Mouse (Mus musculus) heart, postnatal 0 days (tissue): ENCODE results near the gene Clp1. TPM values are rescaled to one million over a fixed set of nuclear protein-coding genes. Genes with fewer than 3 reads are reported as not detected.

Experiments used
- ATAC-seq: fragments of 200-750 bp; cut with Nextera tagmentation; 2 replicates; pipeline ENCODE4 v1.8.0; 2017; ENCODE audit warnings: low read depth, moderate number of reproducible peaks, moderate library complexity; ENCODE audit not compliant: insufficient read depth
- DNase-seq: peaks from one replicate; pipeline ENCODE4 v3.0.0-alpha.2; 2016; ENCODE audit warnings: low spot score
- H3K27ac ChIP-seq: fragments of 300-500 bp; sonication (generic); 2 replicates; pipeline ENCODE4 v1.5.1; 2014; ENCODE audit warnings: low read depth, mild to moderate bottlenecking
- H3K27me3 ChIP-seq: fragments of 300-500 bp; sonication (generic); 2 replicates; pipeline ENCODE4 v1.6.1; 2014; ENCODE audit warnings: low read length, mixed read lengths; ENCODE audit not compliant: control insufficient read depth, insufficient read depth
- H3K36me3 ChIP-seq: fragments of 300-500 bp; sonication (generic); replicated peaks from 2 replicates; pipeline ENCODE4 v1.6.1; 2014; ENCODE audit warnings: low read length, mixed read lengths; ENCODE audit not compliant: control insufficient read depth, insufficient read depth
- H3K4me1 ChIP-seq: fragments of 300-500 bp; sonication (generic); 2 replicates; pipeline ENCODE4 v1.6.1; 2014; ENCODE audit warnings: antibody characterized with exemption; ENCODE audit not compliant: control insufficient read depth, insufficient read depth
- H3K4me2 ChIP-seq: fragments of 300-500 bp; sonication (generic); 2 replicates; pipeline ENCODE4 v1.6.1; 2014; ENCODE audit warnings: low read depth, mild to moderate bottlenecking, low read length, moderate library complexity
- H3K4me3 ChIP-seq: fragments of 300-500 bp; sonication (generic); 2 replicates; pipeline ENCODE4 v1.5.1; 2014; ENCODE audit warnings: low read depth, low read length
- H3K9ac ChIP-seq: fragments of 300-500 bp; sonication (generic); replicated peaks from 2 replicates; pipeline ENCODE4 v1.6.1; 2014; ENCODE audit warnings: low read depth, low read length, mixed read lengths
- H3K9me3 ChIP-seq: fragments of 300-500 bp; sonication (generic); replicated peaks from 2 replicates; pipeline ENCODE4 v1.6.1; 2016; ENCODE audit warnings: low read length; ENCODE audit not compliant: control insufficient read depth
- CTCF ChIP-seq: IDR thresholded peaks from 2 replicates; pipeline ENCODE4 v1.5.1; 2016; ENCODE audit warnings: antibody characterized with exemption, control low read depth, low read depth
- EP300 ChIP-seq: IDR thresholded peaks from 2 replicates; pipeline ENCODE4 v1.6.1; 2016; ENCODE audit warnings: antibody characterized with exemption, low read depth
- WGBS: fragments of 180-500 bp; shearing (Covaris S2); extraction: QIAGEN DNeasy Blood & Tissue Kit; methylation state at CpG from one replicate; pipeline ENCODE4 v1.1.7; 2014; 5-methylcytosine and 5-hydroxymethylcytosine counted together
- polyA plus RNA-seq: library from polyadenylated mRNA; unstranded; fragments of >200 nt; fragmentation: Nextera tagmentation; extraction: Ambion mirVana; gene quantifications from 2 replicates; pipeline ENCODE4 v1.2.1, GENCODE M21; 2015
- total RNA-seq: library from RNA; depleted of rRNA; stranded (reverse); fragments of >200 nt; gene quantifications from 2 replicates; pipeline ENCODE4 v1.2.3, GENCODE M21; 2014; ENCODE audit warnings: low replicate concordance

Clp1 gene
- total and polyA plus RNA-seq, 2 experiments from 2014 or later: 5.2 to 10.5 TPM

DNA sequence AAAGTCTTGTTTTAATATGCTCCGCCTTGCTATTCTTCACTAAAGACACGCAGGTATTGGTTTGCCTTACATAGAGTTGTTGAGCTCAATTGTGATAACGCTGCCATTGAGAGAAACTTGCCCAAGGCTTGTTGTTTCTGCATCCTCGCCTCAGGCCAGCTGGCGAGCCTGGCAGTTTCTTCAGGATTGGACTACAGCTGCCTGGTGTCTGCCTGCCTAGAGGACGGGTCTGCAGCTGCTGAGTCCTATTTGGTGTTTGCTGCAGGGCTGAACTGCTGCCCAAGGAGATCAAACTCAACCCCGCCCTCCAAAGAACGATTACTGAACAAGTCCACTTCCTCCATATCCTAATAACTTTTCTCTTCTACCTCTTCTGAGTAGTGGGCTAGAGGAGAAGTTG lies 33.6 kb upstream of the Clp1 start:
- no peak overlapping the region for H3K4me2 ChIP-seq
- no peaks in the 10 kb centered on the region for H3K36me3 ChIP-seq
- DNase-seq (no peak), ATAC-seq (no peak)
- TF ChIP-seq CTCF (no peak), EP300 (no peak)
- H3K4me3 ChIP-seq: no peak overlapping the region
- no peaks in the 10 kb centered on the region for H3K9me3 ChIP-seq
- no peak overlapping the region for H3K27ac ChIP-seq
- WGBS: 67% methylated on average over 8 of the region's 8 CpGs
- H3K9ac ChIP-seq: no peak overlapping the region
- H3K4me1 ChIP-seq: no peaks in the 10 kb centered on the region
- H3K27me3 ChIP-seq: no peaks in the 10 kb centered on the region

DNA sequence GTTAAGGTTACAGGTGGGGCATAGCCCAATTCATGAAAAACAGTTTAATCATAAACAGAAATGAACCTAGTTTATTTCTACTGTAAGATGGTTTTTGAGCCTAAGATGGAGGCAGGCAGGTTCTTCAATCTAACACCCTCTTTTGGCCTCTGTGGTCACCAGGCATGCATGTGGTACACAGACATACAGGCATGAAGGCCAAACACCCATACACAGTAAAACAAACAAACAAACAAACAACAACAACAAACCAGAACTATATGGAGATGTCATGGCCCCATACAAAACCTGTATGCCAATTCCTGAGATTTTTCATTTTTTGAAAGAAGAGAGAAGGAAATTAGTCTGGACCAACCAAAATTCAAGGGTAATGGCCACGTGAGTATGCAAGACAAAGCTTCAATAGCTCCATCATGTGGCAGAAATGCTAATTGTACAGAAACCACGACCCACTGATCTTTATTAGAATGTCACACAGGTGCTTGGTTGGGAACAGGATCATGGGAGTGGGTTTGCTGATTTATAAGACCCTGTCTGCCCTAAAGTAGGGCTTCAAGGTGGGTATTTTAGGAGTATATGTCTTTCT lies 31.5 kb upstream of the Clp1 start:
- Histone ChIP-seq H3K9me3 (no peaks in the 10 kb centered on the region), H3K27ac (no peak overlapping the region), H3K9ac (no peak overlapping the region), H3K27me3 (no peaks in the 10 kb centered on the region), H3K36me3 (no peaks in the 10 kb centered on the region), H3K4me2 (no peak overlapping the region), H3K4me1 (no peaks in the 10 kb centered on the region), H3K4me3 (no peak overlapping the region)
- peak; percentile 66 for ATAC-seq
- TF ChIP-seq CTCF (peak; percentile 79), EP300 (no peak)
- DNase-seq: peak; percentile 70
- 0% methylated on average over 2 of the region's 2 CpGs for WGBS

DNA sequence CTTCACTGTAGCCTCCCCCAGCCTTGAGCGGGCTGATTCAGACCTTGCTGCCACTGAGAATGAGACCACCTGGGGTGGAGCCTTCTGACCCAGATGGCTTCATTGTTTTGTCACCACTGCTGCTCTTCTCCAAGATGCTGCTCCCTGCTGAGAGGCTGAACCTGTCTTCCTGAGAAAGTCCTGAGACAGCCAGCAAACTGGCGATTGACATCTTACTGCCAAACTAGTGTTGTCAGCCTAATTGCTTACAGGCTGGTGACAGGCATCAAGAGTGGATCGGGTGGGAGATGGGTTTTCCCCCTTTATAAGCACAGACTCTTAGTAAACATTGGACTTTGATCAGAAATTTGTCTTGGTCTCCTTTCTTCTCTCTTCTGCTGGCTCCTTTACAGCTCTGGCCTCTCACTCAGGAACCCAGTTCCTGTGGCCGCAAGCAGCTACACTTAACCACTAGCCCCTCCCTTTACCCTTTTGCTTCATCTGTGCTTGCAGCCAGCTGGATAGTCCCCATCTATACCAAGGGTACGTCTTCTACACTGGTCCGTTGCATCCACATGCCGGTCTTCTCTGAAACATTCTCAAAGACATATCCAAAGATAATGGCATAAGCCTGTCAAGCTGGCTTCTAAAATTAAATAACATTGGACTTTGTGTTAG lies 30.0 kb upstream of the Clp1 start:
- H3K9ac ChIP-seq: no peak overlapping the region
- TF ChIP-seq CTCF: no peak
- no peak for TF ChIP-seq EP300
- ATAC-seq (no peak), DNase-seq (no peak)
- no peak overlapping the region for H3K4me2 ChIP-seq
- H3K4me1 ChIP-seq: no peaks in the 10 kb centered on the region
- H3K27ac ChIP-seq: no peak overlapping the region
- no peaks in the 10 kb centered on the region for H3K36me3 ChIP-seq
- H3K4me3 ChIP-seq: no peak overlapping the region
- no peaks in the 10 kb centered on the region for H3K27me3 ChIP-seq
- H3K9me3 ChIP-seq: no peaks in the 10 kb centered on the region
- 59% methylated on average over 7 of the region's 7 CpGs for WGBS

DNA sequence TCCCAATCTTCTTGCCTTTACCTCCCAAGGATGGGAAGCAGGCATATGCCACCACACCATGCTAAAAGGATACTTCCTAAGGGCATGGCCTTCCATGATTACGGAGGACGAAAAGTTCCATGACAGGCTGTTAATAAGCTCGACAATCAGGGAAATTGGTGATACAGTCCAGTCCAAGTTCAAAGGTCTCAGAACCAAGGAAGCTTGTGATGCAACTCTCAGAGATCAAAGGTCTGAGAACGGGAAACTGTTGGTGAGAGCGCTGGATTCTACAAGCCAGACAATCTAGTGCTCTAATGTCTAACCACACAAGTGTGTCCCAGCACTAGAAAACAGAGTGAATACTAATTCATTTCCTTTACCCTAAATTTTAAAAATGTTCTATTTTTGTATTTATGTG lies 29.1 kb upstream of the Clp1 start:
- H3K27ac ChIP-seq: no peak overlapping the region
- WGBS: 71% methylated on average over 5 of the region's 5 CpGs
- H3K9me3 ChIP-seq: no peaks in the 10 kb centered on the region
- H3K27me3 ChIP-seq: no peaks in the 10 kb centered on the region
- DNase-seq: no peak
- H3K4me3 ChIP-seq: no peak overlapping the region
- no peak for TF ChIP-seq EP300
- no peak for TF ChIP-seq CTCF
- no peak for ATAC-seq
- no peaks in the 10 kb centered on the region for H3K4me1 ChIP-seq
- no peak overlapping the region for H3K9ac ChIP-seq
- H3K36me3 ChIP-seq: no peaks in the 10 kb centered on the region
- no peak overlapping the region for H3K4me2 ChIP-seq

DNA sequence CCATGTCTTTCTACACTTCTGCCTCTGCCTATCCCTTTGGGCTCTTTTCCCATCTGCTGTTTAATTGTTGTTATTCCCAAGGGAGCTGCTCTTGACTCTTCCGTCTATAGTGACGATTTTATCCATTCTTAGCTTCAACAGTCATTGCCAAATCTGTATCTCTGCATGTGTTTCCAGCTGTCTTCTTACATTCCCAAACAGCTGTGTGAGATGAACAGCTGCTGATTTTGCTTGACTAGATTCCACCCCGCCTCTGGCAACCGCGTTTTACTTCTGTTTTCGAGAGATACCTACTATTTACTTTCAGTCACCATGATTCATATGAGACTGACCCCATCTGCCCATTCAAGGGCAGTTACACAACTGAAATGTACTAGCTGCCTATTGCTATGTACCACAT lies 23.0 kb upstream of the Clp1 start:
- H3K4me1 ChIP-seq: no peaks in the 10 kb centered on the region
- no peak overlapping the region for H3K4me2 ChIP-seq
- ATAC-seq (no peak), DNase-seq (peak; percentile 27)
- TF ChIP-seq EP300: no peak
- TF ChIP-seq CTCF: no peak
- H3K9ac ChIP-seq: no peak overlapping the region
- WGBS: 54% methylated on average over 6 of the region's 6 CpGs
- no peak overlapping the region for H3K4me3 ChIP-seq
- no peaks in the 10 kb centered on the region for H3K36me3 ChIP-seq
- no peaks in the 10 kb centered on the region for H3K9me3 ChIP-seq
- H3K27ac ChIP-seq: no peak overlapping the region
- H3K27me3 ChIP-seq: no peaks in the 10 kb centered on the region

DNA sequence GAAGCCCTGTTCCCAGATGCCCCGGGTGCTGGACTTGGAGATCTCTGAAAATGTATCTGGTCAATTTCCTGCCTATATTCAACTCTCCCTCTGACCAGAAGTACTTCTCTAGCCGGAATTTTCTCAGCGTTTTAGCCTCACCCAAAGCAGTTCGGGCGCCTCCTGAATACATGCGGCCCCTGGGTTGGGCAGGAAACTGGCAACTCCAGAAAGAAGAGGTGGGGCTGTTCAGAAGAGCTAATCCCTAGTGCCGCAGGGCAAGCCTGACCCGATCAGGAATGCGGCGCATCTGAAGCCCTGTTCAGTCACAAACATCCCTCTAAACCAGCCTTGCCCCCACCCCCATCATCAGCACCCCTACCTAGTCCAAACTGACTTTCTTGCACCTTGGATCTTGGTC lies 17.0 kb upstream of the Clp1 start:
- Histone ChIP-seq H3K9me3 (no peaks in the 10 kb centered on the region), H3K36me3 (no peaks in the 10 kb centered on the region), H3K4me1 (peaks cover 22% of the 10 kb centered on the region), H3K27me3 (no peaks in the 10 kb centered on the region), H3K4me2 (peak overlapping the region; percentile 81), H3K27ac (peak overlapping the region; percentile 94), H3K9ac (peak overlapping the region; percentile 91), H3K4me3 (peak overlapping the region; percentile 68)
- TF ChIP-seq EP300 (no peak), CTCF (no peak)
- DNase-seq (no peak), ATAC-seq (peak; percentile 22)
- WGBS: 3% methylated on average over 10 of the region's 10 CpGs
